Mouse (Mus musculus): Measurements from ENCODE around the gene Gm17018. TPM values are rescaled to one million over a fixed set of nuclear protein-coding genes. Genes with fewer than 3 reads are reported as not detected.

Gm17018 gene
- polyA plus RNA-seq, 1 experiment: 22.4 TPM

DNA sequence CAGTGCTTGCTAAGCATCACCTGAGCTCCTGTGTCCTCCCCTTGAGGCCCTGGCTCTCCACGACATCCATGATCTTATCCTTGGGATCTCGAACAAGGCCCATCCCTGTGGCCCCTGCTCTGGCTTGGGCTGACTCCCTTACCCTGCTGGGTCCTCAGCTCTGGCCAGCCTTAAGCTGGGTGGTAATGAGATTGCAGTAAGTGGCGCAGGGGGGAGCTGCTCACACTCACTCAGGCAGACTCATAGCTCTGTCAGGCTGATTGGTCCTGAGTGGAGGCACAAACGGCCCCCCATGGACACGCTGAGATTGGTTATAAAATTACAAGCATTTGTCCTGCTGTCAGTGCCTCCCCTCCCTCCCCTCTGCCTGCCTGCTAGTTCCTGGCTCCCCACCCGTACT is 24.5 kb upstream of the Gm17018 start:
- no peaks in the 10 kb centered on the region for H3K36me3 ChIP-seq (ENCODE audit: control insufficient read depth, insufficient read depth, low read length, poor library complexity, severe bottlenecking)
- no peaks in the 10 kb centered on the region for H3K9me3 ChIP-seq (replicated peaks; ENCODE audit: control insufficient read depth, insufficient read depth, low read length, poor library complexity, severe bottlenecking)
- no peak overlapping the region for H3K27ac ChIP-seq (ENCODE audit: insufficient read depth, low read length)
- no peaks in the 10 kb centered on the region for H3K27me3 ChIP-seq (ENCODE audit: control insufficient read depth, insufficient read depth, low read length, poor library complexity, severe bottlenecking)
- H3K4me1 ChIP-seq (ENCODE audit: control insufficient read depth, insufficient read depth, low read length): no peaks in the 10 kb centered on the region
- H3K9ac ChIP-seq (ENCODE audit: low read depth, poor library complexity, severe bottlenecking): no peak overlapping the region
- no peak for TF ChIP-seq POLR2A (IDR thresholded peaks at IDR 0.05; ENCODE audit: insufficient read depth, low read length)
- TF ChIP-seq CTCF (IDR thresholded peaks at IDR 0.05; ENCODE audit: low read depth, low read length): no peak
- no peak for TF ChIP-seq EP300 (IDR thresholded peaks at IDR 0.05; ENCODE audit: insufficient read depth, low read depth, low read length)
- H3K4me3 ChIP-seq (ENCODE audit: low read depth, low read length): no peak overlapping the region

DNA sequence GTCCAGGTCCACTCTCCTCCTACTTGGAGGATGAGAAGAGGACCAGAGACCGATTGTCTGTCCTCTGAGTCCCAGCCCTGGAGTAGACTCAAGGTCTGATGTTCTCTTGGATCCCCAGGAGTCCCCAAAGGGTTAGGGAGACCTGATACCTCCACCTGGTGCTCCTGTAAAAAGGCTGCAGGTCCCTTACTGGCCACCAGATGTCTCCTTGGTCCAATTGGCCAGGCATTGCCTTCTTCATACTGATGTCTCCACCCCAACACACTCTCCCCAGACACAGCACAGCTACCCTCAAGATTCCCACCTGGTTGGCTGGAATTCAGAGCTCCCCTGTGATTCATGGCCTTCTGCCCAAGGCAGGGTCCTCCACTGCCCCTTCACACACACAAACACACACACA is 22.9 kb upstream of the Gm17018 start:
- peak; percentile 68 for TF ChIP-seq CTCF (IDR thresholded peaks at IDR 0.05; ENCODE audit: low read depth, low read length)
- TF ChIP-seq EP300 (IDR thresholded peaks at IDR 0.05; ENCODE audit: insufficient read depth, low read depth, low read length): no peak
- H3K27ac ChIP-seq (ENCODE audit: insufficient read depth, low read length): no peak overlapping the region
- H3K4me3 ChIP-seq (ENCODE audit: low read depth, low read length): no peak overlapping the region
- no peaks in the 10 kb centered on the region for H3K4me1 ChIP-seq (ENCODE audit: control insufficient read depth, insufficient read depth, low read length)
- no peaks in the 10 kb centered on the region for H3K9me3 ChIP-seq (replicated peaks; ENCODE audit: control insufficient read depth, insufficient read depth, low read length, poor library complexity, severe bottlenecking)
- H3K9ac ChIP-seq (ENCODE audit: low read depth, poor library complexity, severe bottlenecking): no peak overlapping the region
- H3K36me3 ChIP-seq (ENCODE audit: control insufficient read depth, insufficient read depth, low read length, poor library complexity, severe bottlenecking): no peaks in the 10 kb centered on the region
- no peaks in the 10 kb centered on the region for H3K27me3 ChIP-seq (ENCODE audit: control insufficient read depth, insufficient read depth, low read length, poor library complexity, severe bottlenecking)

DNA sequence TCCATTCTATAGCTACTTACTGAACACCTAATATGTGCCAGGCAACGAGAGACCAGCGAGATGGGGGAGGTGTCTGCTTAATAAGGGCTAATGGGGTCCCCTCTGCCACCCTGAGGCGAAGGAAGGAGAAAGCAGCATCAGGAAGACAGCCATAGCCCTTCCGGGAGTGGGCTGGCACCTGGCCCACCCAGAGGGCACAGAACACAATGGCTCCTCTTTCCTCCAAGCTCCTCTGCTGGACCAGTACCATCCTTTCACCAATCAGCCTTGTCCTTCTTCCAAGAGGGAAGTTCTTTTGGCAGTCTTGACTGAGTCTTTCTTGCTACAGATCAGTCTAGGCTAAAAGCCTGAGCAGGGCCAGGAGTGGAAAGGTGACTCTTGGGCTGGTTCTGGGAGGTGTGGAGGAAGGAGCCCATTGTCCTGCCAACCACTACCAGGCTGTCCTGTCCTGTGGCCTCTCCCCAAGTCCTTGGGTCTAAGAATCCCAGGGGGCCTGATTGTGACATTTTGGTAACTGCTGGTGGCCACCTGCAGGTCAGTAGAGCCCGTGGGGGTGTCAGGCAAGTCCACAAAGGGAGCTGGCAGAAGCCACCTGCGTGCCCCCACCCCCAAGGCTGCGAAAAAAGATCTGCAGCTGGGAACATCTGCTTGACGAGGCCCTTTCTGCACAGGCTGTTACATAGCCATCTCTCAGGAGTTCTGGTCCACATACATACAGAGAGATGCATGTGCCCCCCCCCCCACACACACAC is 19.6 kb upstream of the Gm17018 start:
- no peak overlapping the region for H3K9ac ChIP-seq (ENCODE audit: low read depth, poor library complexity, severe bottlenecking)
- H3K27me3 ChIP-seq (ENCODE audit: control insufficient read depth, insufficient read depth, low read length, poor library complexity, severe bottlenecking): no peaks in the 10 kb centered on the region
- H3K27ac ChIP-seq (ENCODE audit: insufficient read depth, low read length): no peak overlapping the region
- H3K4me3 ChIP-seq (ENCODE audit: low read depth, low read length): peak overlapping the region; percentile 48
- H3K4me1 ChIP-seq (ENCODE audit: control insufficient read depth, insufficient read depth, low read length): no peaks in the 10 kb centered on the region
- no peaks in the 10 kb centered on the region for H3K9me3 ChIP-seq (replicated peaks; ENCODE audit: control insufficient read depth, insufficient read depth, low read length, poor library complexity, severe bottlenecking)
- TF ChIP-seq POLR2A (IDR thresholded peaks at IDR 0.05; ENCODE audit: insufficient read depth, low read length) (no peak), EP300 (IDR thresholded peaks at IDR 0.05; ENCODE audit: insufficient read depth, low read depth, low read length) (no peak)
- H3K36me3 ChIP-seq (ENCODE audit: control insufficient read depth, insufficient read depth, low read length, poor library complexity, severe bottlenecking): no peaks in the 10 kb centered on the region

- Histone ChIP-seq H3K36me3 (ENCODE audit: control insufficient read depth, insufficient read depth, low read length, poor library complexity, severe bottlenecking) (no peaks in the 10 kb centered on the region), H3K9me3 (replicated peaks; ENCODE audit: control insufficient read depth, insufficient read depth, low read length, poor library complexity, severe bottlenecking) (no peaks in the 10 kb centered on the region), H3K9ac (ENCODE audit: low read depth, poor library complexity, severe bottlenecking) (peak overlapping the region; percentile 3; the same call in 1 of the 2 replicates), H3K27me3 (ENCODE audit: control insufficient read depth, insufficient read depth, low read length, poor library complexity, severe bottlenecking) (no peaks in the 10 kb centered on the region), H3K4me1 (ENCODE audit: control insufficient read depth, insufficient read depth, low read length) (no peaks in the 10 kb centered on the region), H3K4me3 (ENCODE audit: low read depth, low read length) (peak overlapping the region; percentile 64), H3K27ac (ENCODE audit: insufficient read depth, low read length) (no peak overlapping the region)
- TF ChIP-seq POLR2A (IDR thresholded peaks at IDR 0.05; ENCODE audit: insufficient read depth, low read length) (no peak), EP300 (IDR thresholded peaks at IDR 0.05; ENCODE audit: insufficient read depth, low read depth, low read length) (no peak), CTCF (IDR thresholded peaks at IDR 0.05; ENCODE audit: low read depth, low read length) (no peak)
These were observed 18.9 kb upstream of the Gm17018 start for GRCm38 (mm10) chr19:45541409-45542041.

DNA sequence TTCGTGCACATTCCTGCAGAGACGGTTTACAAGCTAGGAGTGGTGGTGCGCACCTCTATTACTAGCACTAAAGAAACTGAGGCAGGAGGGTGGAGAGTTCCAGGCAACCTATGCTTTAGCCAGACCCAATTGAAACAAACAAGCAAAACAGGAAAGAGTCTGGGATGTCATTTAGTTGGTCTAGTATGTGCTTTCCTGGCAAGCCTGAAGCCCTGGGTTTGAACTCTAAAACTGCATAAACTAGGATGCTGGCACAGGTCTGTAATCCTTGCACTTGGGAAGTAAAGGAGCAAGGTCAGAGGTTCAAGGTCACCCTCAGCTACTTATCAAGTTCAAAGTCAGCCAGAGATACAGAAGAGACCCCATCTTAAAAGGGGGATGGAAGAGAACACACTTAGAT is 18.4 kb upstream of the Gm17018 start:
- Histone ChIP-seq H3K36me3 (ENCODE audit: control insufficient read depth, insufficient read depth, low read length, poor library complexity, severe bottlenecking) (no peaks in the 10 kb centered on the region), H3K9me3 (replicated peaks; ENCODE audit: control insufficient read depth, insufficient read depth, low read length, poor library complexity, severe bottlenecking) (no peaks in the 10 kb centered on the region), H3K4me1 (ENCODE audit: control insufficient read depth, insufficient read depth, low read length) (no peaks in the 10 kb centered on the region), H3K27ac (ENCODE audit: insufficient read depth, low read length) (no peak overlapping the region), H3K27me3 (ENCODE audit: control insufficient read depth, insufficient read depth, low read length, poor library complexity, severe bottlenecking) (no peaks in the 10 kb centered on the region), H3K9ac (ENCODE audit: low read depth, poor library complexity, severe bottlenecking) (peak overlapping the region; percentile 3; the same call in 1 of the 2 replicates), H3K4me3 (ENCODE audit: low read depth, low read length) (peak overlapping the region; percentile 64)
- TF ChIP-seq EP300 (IDR thresholded peaks at IDR 0.05; ENCODE audit: insufficient read depth, low read depth, low read length): no peak
- TF ChIP-seq POLR2A (IDR thresholded peaks at IDR 0.05; ENCODE audit: insufficient read depth, low read length): no peak
- TF ChIP-seq CTCF (IDR thresholded peaks at IDR 0.05; ENCODE audit: low read depth, low read length): no peak
